In genomic region chr4:59819054-59819472, GRCm38 (mm10) we compare ENCODE assay signal across 8 mouse cellular contexts. TPM values are rescaled to one million over a fixed set of nuclear protein-coding genes. Genes with fewer than 3 reads are reported as not detected.
DNase-seq lines count a peak whose midpoint lies in the region; ATAC-seq lines count a peak whose summit lies in the region.

No protein-coding gene starts in this region.

- H3K4me2 ChIP-seq in neural tube, embryonic 12.5 days (replicated peaks) = peak overlapping the region; percentile 20

- peak; percentile 52 for ATAC-seq in neural tube, embryonic 12.5 days (ENCODE audit: low FRiP score, low read depth)

- H3K36me3 ChIP-seq in neural tube, embryonic 12.5 days = no peaks in the 10 kb centered on the region

- H3K9me3 ChIP-seq in neural tube, embryonic 12.5 days = no peaks in the 10 kb centered on the region

- peak overlapping the region; percentile 53; the same call in 1 of the 2 replicates for H3K27ac ChIP-seq in neural tube, embryonic 12.5 days

- 41% methylated on average over 7 of the region's 7 CpGs for WGBS in neural tube, embryonic 12.5 days

- H3K27me3 ChIP-seq in neural tube, embryonic 12.5 days (replicated peaks) = no peaks in the 10 kb centered on the region

- DNase-seq in left cerebral cortex, postnatal 4 days = peak; percentile 59
- no peak for DNase-seq in left cerebral cortex, postnatal 14 days (ENCODE audit: low spot score in 2 of 2)
- peak; percentile 63 to 66 for DNase-seq in cerebellum, postnatal 25 days
- peak; percentile 75 for DNase-seq in kidney, adult 11 months
- no peak for DNase-seq in frontal cortex, postnatal 14 days (ENCODE audit: low spot score in 2 of 2)
- DNase-seq in right cerebral cortex, adult 2 months (ENCODE audit: low spot score in 2 of 2) = no peak
- DNase-seq in ovary, adult 18-20 months (ENCODE audit: low spot score) = no peak

- H3K9ac ChIP-seq in neural tube, embryonic 12.5 days = no peak overlapping the region

- intact Hi-C loops in left cerebral cortex, postnatal 4 days (cut with DNase I) = no loop called here
- intact Hi-C loops in left cerebral cortex, postnatal 14 days (cut with DNase I) = no loop called here

- H3K4me1 ChIP-seq in neural tube, embryonic 12.5 days = peaks cover 23% of the 10 kb centered on the region

- no peak overlapping the region for H3K4me3 ChIP-seq in neural tube, embryonic 12.5 days

RNA-seq across cellular contexts. Expression of gene Snx30, which starts 13.4 kb away (rescaled TPM):
- total RNA-seq in left cerebral cortex, postnatal 4 days (2021) = 10 to 100 TPM; 32.0 to 38.0 TPM
- 10 to 100 TPM; 40.4 to 41.3 TPM for total RNA-seq in left cerebral cortex, postnatal 14 days (2021)
- polyA plus RNA-seq in neural tube, embryonic 12.5 days (2016; fragmentation: Nextera tagmentation; extraction: Ambion mirVana) = 17.1 and 20.2 TPM in 2 replicates

RNA-seq across cellular contexts. Expression of gene Inip, which starts 17.7 kb away (rescaled TPM):
- 10 to 100 TPM; 22.3 to 22.4 TPM for total RNA-seq in left cerebral cortex, postnatal 4 days (2021)
- 10 to 100 TPM; 24.2 to 24.6 TPM for total RNA-seq in left cerebral cortex, postnatal 14 days (2021)
- 82.4 and 87.2 TPM in 2 replicates for polyA plus RNA-seq in neural tube, embryonic 12.5 days (2016; fragmentation: Nextera tagmentation; extraction: Ambion mirVana)

Comparison
In these comparisons a context has a peak if more than half of its experiments do, and no peak if none do; other contexts are left out.
1. DNase-seq: peak in left cerebral cortex, postnatal 4 days (single experiment), cerebellum, postnatal 25 days (2 of 2) and kidney, adult 11 months (single experiment); none in left cerebral cortex, postnatal 14 days (0 of 2), frontal cortex, postnatal 14 days (0 of 2), right cerebral cortex, adult 2 months (0 of 2) and ovary, adult 18-20 months (single experiment).